Mouse (Mus musculus) forebrain, embryonic 14.5 days (tissue): ENCODE measurements around the gene E130308A19Rik. TPM values are rescaled to one million over a fixed set of nuclear protein-coding genes. Genes with fewer than 3 reads are reported as not detected.

Experiments used
- ATAC-seq: fragments of 200-750 bp; cut with Nextera tagmentation; 2 replicates; pipeline ENCODE4 v1.8.0; 2017; ENCODE audit warnings: mild to moderate bottlenecking, moderate library complexity
- DNase-seq: peaks from one replicate; pipeline ENCODE4 v3.0.0-alpha.2; 2015; ENCODE audit warnings: low spot score
- H3K27ac ChIP-seq: fragments of 300-500 bp; sonication (generic); 2 replicates; pipeline ENCODE4 v1.5.1; 2014; ENCODE audit warnings: low read depth, mild to moderate bottlenecking, control low read depth, low read length, moderate library complexity
- H3K27me3 ChIP-seq: fragments of 300-500 bp; sonication (generic); replicated peaks from 2 replicates; pipeline ENCODE4 v1.6.1; 2014; ENCODE audit warnings: low read length, control low read depth, mixed read lengths; ENCODE audit not compliant: control insufficient read depth, insufficient read depth
- H3K36me3 ChIP-seq: fragments of 300-500 bp; sonication (generic); 2 replicates; pipeline ENCODE4 v1.6.1; 2014; ENCODE audit warnings: low read length, control low read depth; ENCODE audit not compliant: control insufficient read depth, insufficient read depth
- H3K4me1 ChIP-seq: fragments of 300-500 bp; sonication (generic); 2 replicates; pipeline ENCODE4 v1.6.1; 2014; ENCODE audit warnings: antibody characterized with exemption, low read length, control low read depth; ENCODE audit not compliant: control insufficient read depth, insufficient read depth
- H3K4me2 ChIP-seq: fragments of 300-500 bp; sonication (generic); 2 replicates; pipeline ENCODE4 v1.6.1; 2014; ENCODE audit warnings: mild to moderate bottlenecking, control low read depth, low read length
- H3K4me3 ChIP-seq: fragments of 300-500 bp; sonication (generic); 2 replicates; pipeline ENCODE4 v1.5.1; 2014; ENCODE audit warnings: low read depth, low read length, control low read depth
- H3K9ac ChIP-seq: fragments of 300-500 bp; sonication (generic); 2 replicates; pipeline ENCODE4 v1.6.1; 2014; ENCODE audit warnings: mild to moderate bottlenecking, low read length, control low read depth, moderate library complexity
- H3K9me3 ChIP-seq: fragments of 300-500 bp; sonication (generic); replicated peaks from 2 replicates; pipeline ENCODE4 v1.6.1; 2016; ENCODE audit warnings: low read length, control low read depth, mixed read lengths; ENCODE audit not compliant: control insufficient read depth
- WGBS: fragments of 180-500 bp; shearing (Covaris S2); extraction: QIAGEN DNeasy Blood & Tissue Kit; methylation state at CpG from one replicate; pipeline ENCODE4 v1.1.7; 2014; 5-methylcytosine and 5-hydroxymethylcytosine counted together
- polyA plus RNA-seq: library from polyadenylated mRNA; unstranded; fragments of >200 nt; fragmentation: Nextera tagmentation; extraction: Ambion mirVana; gene quantifications from 2 replicates; pipeline ENCODE4 v1.2.1, GENCODE M21; 2014

Gene E130308A19Rik
- polyA plus RNA-seq, 1 experiment from 2014 or later, result 22.6 TPM

- H3K36me3 ChIP-seq, result no peaks in the 10 kb centered on the region
- no peak overlapping the region for H3K27ac ChIP-seq
- H3K9me3 ChIP-seq, result no peaks in the 10 kb centered on the region
- no peak overlapping the region for H3K4me3 ChIP-seq
- 81% methylated on average over 4 of the region's 4 CpGs for WGBS
- DNase-seq (no peak), ATAC-seq (no peak)
- H3K27me3 ChIP-seq, result no peaks in the 10 kb centered on the region
- no peak overlapping the region for H3K4me2 ChIP-seq
- H3K9ac ChIP-seq, result no peak overlapping the region
- H3K4me1 ChIP-seq, result no peaks in the 10 kb centered on the region
Measured at GRCm38 (mm10) chr4:59684306-59684705, 58.3 kb downstream of the E130308A19Rik start.

GRCm38 (mm10) chr4:59686716-59687115 is 60.7 kb downstream of the E130308A19Rik start:
- 67% methylated on average over 4 of the region's 4 CpGs for WGBS
- no peak for DNase-seq

GRCm38 (mm10) chr4:59689055-59689454 is 63.0 kb downstream of the E130308A19Rik start:
- H3K9me3 ChIP-seq, result no peaks in the 10 kb centered on the region
- no peaks in the 10 kb centered on the region for H3K27me3 ChIP-seq
- H3K4me1 ChIP-seq, result no peaks in the 10 kb centered on the region
- no peak overlapping the region for H3K4me3 ChIP-seq
- no peak overlapping the region for H3K4me2 ChIP-seq
- H3K9ac ChIP-seq, result no peak overlapping the region
- peaks cover 8% of the 10 kb centered on the region; the same call in 1 of the 2 replicates for H3K36me3 ChIP-seq
- DNase-seq (no peak), ATAC-seq (no peak)
- WGBS, result 92% methylated on average over 4 of the region's 4 CpGs
- H3K27ac ChIP-seq, result no peak overlapping the region

More at GRCm38 (mm10) chr4:59686716-59687115, 60.7 kb downstream of the E130308A19Rik start:
- Histone ChIP-seq H3K27ac (no peak overlapping the region), H3K4me2 (no peak overlapping the region), H3K4me3 (no peak overlapping the region), H3K9me3 (no peaks in the 10 kb centered on the region), H3K9ac (no peak overlapping the region), H3K36me3 (peaks cover 8% of the 10 kb centered on the region; the same call in 1 of the 2 replicates), H3K27me3 (no peaks in the 10 kb centered on the region), H3K4me1 (no peaks in the 10 kb centered on the region)
- no peak for ATAC-seq

GRCm38 (mm10) chr4:59690145-59690544 is 64.1 kb downstream of the E130308A19Rik start:
- WGBS, result 62% methylated on average over 4 of the region's 4 CpGs
- Histone ChIP-seq H3K4me1 (no peaks in the 10 kb centered on the region), H3K4me3 (no peak overlapping the region), H3K9me3 (no peaks in the 10 kb centered on the region), H3K4me2 (no peak overlapping the region), H3K9ac (no peak overlapping the region), H3K27ac (no peak overlapping the region), H3K36me3 (peaks cover 8% of the 10 kb centered on the region; the same call in 1 of the 2 replicates), H3K27me3 (no peaks in the 10 kb centered on the region)
- ATAC-seq (0 out of 2 replicates have a peak, but pooled peaks have one; percentile 23), DNase-seq (no peak)

GRCm38 (mm10) chr4:59696846-59697245 is 70.8 kb downstream of the E130308A19Rik start:
- Histone ChIP-seq H3K4me3 (no peak overlapping the region), H3K4me1 (no peaks in the 10 kb centered on the region), H3K4me2 (no peak overlapping the region), H3K27me3 (no peaks in the 10 kb centered on the region), H3K9me3 (no peaks in the 10 kb centered on the region), H3K9ac (no peak overlapping the region), H3K27ac (no peak overlapping the region), H3K36me3 (no peaks in the 10 kb centered on the region)
- DNase-seq (no peak), ATAC-seq (no peak)
- WGBS, result 94% methylated on average over 3 of the region's 3 CpGs

GRCm38 (mm10) chr4:59697869-59698268 is 71.9 kb downstream of the E130308A19Rik start:
- DNase-seq, result no peak
- Histone ChIP-seq H3K27me3 (no peaks in the 10 kb centered on the region), H3K4me3 (no peak overlapping the region), H3K27ac (no peak overlapping the region), H3K4me2 (no peak overlapping the region), H3K36me3 (no peaks in the 10 kb centered on the region), H3K9me3 (no peaks in the 10 kb centered on the region), H3K9ac (no peak overlapping the region), H3K4me1 (no peaks in the 10 kb centered on the region)
- ATAC-seq, result no peak
- 74% methylated on average over 3 of the region's 3 CpGs for WGBS

- no peak overlapping the region for H3K4me2 ChIP-seq
- DNase-seq (no peak), ATAC-seq (no peak)
- no peak overlapping the region for H3K9ac ChIP-seq
- 95% methylated on average over 4 of the region's 4 CpGs for WGBS
- H3K4me3 ChIP-seq, result no peak overlapping the region
- H3K27me3 ChIP-seq, result no peaks in the 10 kb centered on the region
- no peaks in the 10 kb centered on the region for H3K9me3 ChIP-seq
- H3K27ac ChIP-seq, result no peak overlapping the region
- H3K4me1 ChIP-seq, result no peaks in the 10 kb centered on the region
- H3K36me3 ChIP-seq, result no peaks in the 10 kb centered on the region
Measured at GRCm38 (mm10) chr4:59699014-59699792, 73.2 kb downstream of the E130308A19Rik start.

- no peak overlapping the region for H3K4me3 ChIP-seq
- no peaks in the 10 kb centered on the region for H3K9me3 ChIP-seq
- no peaks in the 10 kb centered on the region for H3K27me3 ChIP-seq
- H3K27ac ChIP-seq, result no peak overlapping the region
- ATAC-seq (no peak), DNase-seq (peak; percentile 55)
- whole genome bisulfite sequencing, result 74% methylated on average over 5 of the region's 5 CpGs
- H3K4me1 ChIP-seq, result peaks cover 4% of the 10 kb centered on the region; the same call in 1 of the 2 replicates
- no peak overlapping the region for H3K9ac ChIP-seq
- H3K36me3 ChIP-seq, result no peaks in the 10 kb centered on the region
- no peak overlapping the region for H3K4me2 ChIP-seq
Measured at GRCm38 (mm10) chr4:59709321-59709720, 83.3 kb downstream of the E130308A19Rik start.

GRCm38 (mm10) chr4:59710736-59711389 is 84.9 kb downstream of the E130308A19Rik start:
- WGBS, result 35% methylated on average over 8 of the region's 8 CpGs
- H3K4me3 ChIP-seq, result no peak overlapping the region
- ATAC-seq, result peak; percentile 56

More at GRCm38 (mm10) chr4:59710736-59711389, 84.9 kb downstream of the E130308A19Rik start:
- Histone ChIP-seq H3K9ac (no peak overlapping the region), H3K36me3 (no peaks in the 10 kb centered on the region), H3K4me1 (peaks cover 4% of the 10 kb centered on the region; the same call in 1 of the 2 replicates), H3K9me3 (no peaks in the 10 kb centered on the region), H3K4me2 (no peak overlapping the region), H3K27me3 (no peaks in the 10 kb centered on the region), H3K27ac (no peak overlapping the region)
- DNase-seq, result peak; percentile 49
